Mouse (Mus musculus): Measurements from ENCODE around the gene Usp8.

Usp8 gene

GRCm38 (mm10) chr2:126706759-126707437, at the start of gene Usp8:
TSS of gene Usp8 (plus strand) at chr2:126707328.
- in situ Hi-C loops (cut with MboI, MseI), result no loop called here

GRCm38 (mm10) chr2:126663481-126663880, 43.6 kb upstream of the Usp8 start:
- in situ Hi-C loops (cut with MboI, MseI), result no loop called here

GRCm38 (mm10) chr2:126665984-126666383, 41.1 kb upstream of the Usp8 start:
- in situ Hi-C loops (cut with MboI, MseI), result no loop called here

- in situ Hi-C loops (cut with MboI, MseI), result no loop called here
Measured at GRCm38 (mm10) chr2:126668621-126669252, 38.4 kb upstream of the Usp8 start.

- in situ Hi-C loops (cut with MboI, MseI), result no loop called here
Measured at GRCm38 (mm10) chr2:126673317-126674242, 33.5 kb upstream of the Usp8 start.

- in situ Hi-C loops (cut with MboI, MseI), result no loop called here
Measured at GRCm38 (mm10) chr2:126674441-126675168, 32.5 kb upstream of the Usp8 start.

GRCm38 (mm10) chr2:126675169-126676121, 31.7 kb upstream of the Usp8 start:
- in situ Hi-C loops (cut with MboI, MseI), result no loop called here

- in situ Hi-C loops (cut with MboI, MseI), result no loop called here
Measured at GRCm38 (mm10) chr2:126676122-126676515, 31.0 kb upstream of the Usp8 start, which contains the start of gene Gabpb1. TSS of gene Gabpb1 (minus strand) at chr2:126676337.

- in situ Hi-C loops (cut with MboI, MseI), result no loop called here
Measured at GRCm38 (mm10) chr2:126677366-126677765, 29.8 kb upstream of the Usp8 start.

GRCm38 (mm10) chr2:126682333-126682732, 24.8 kb upstream of the Usp8 start:
- in situ Hi-C loops (cut with MboI, MseI), result no loop called here

GRCm38 (mm10) chr2:126682937-126683336, 24.2 kb upstream of the Usp8 start:
- in situ Hi-C loops (cut with MboI, MseI), result no loop called here

- in situ Hi-C loops (cut with MboI, MseI), result no loop called here
Measured at GRCm38 (mm10) chr2:126691290-126691689, 15.8 kb upstream of the Usp8 start.

- in situ Hi-C loops (cut with MboI, MseI), result no loop called here
Measured at GRCm38 (mm10) chr2:126695285-126695684, 11.8 kb upstream of the Usp8 start.

GRCm38 (mm10) chr2:126707438-126707779, 281 bp downstream of the Usp8 start:
- in situ Hi-C loops (cut with MboI, MseI), result no loop called here

- in situ Hi-C loops (cut with MboI, MseI), result no loop called here
Measured at GRCm38 (mm10) chr2:126708361-126708760, 1.2 kb downstream of the Usp8 start.

- in situ Hi-C loops (cut with MboI, MseI), result no loop called here
Measured at GRCm38 (mm10) chr2:126712526-126712925, 5.4 kb downstream of the Usp8 start.

- in situ Hi-C loops (cut with MboI, MseI), result no loop called here
Measured at GRCm38 (mm10) chr2:126712950-126713349, 5.8 kb downstream of the Usp8 start.

GRCm38 (mm10) chr2:126729207-126729606, 22.1 kb downstream of the Usp8 start:
- in situ Hi-C loops (cut with MboI, MseI), result no loop called here

- in situ Hi-C loops (cut with MboI, MseI), result no loop called here
Measured at GRCm38 (mm10) chr2:126730502-126730901, 23.4 kb downstream of the Usp8 start.

- in situ Hi-C loops (cut with MboI, MseI), result no loop called here
Measured at GRCm38 (mm10) chr2:126735339-126736073, 28.4 kb downstream of the Usp8 start.
